Mouse (Mus musculus) spleen, adult 18-20 months (tissue): ENCODE results near the gene Rcvrn.

Source experiments
- DNase-seq, 2 experiments: peaks; one replicate each; pipeline ENCODE4 v3.0.0; 2022; ENCODE audit warnings: mixed read lengths in 2 of 2

Rcvrn gene

DNA sequence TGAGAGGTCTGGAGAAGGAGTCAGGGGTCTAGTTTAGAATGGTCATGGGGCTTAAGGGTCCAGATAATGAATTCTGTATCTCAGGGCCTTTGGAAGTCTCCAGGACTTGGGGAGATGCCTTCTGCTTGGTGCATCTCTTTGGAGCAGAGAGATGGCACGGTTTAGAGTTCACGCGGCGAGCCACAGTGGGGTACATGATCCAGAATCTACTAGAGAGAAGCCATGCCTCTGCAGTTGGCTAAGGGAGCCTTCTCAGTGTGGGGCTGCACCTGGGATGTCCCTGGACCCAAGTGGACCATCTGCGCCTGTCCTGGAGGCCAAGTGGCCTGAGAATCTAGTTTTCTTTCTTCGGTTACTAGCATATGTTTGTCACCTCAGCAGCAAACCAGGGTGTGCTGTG lies 25.1 kb upstream of the Rcvrn start:
- DNase-seq = no peak

DNA sequence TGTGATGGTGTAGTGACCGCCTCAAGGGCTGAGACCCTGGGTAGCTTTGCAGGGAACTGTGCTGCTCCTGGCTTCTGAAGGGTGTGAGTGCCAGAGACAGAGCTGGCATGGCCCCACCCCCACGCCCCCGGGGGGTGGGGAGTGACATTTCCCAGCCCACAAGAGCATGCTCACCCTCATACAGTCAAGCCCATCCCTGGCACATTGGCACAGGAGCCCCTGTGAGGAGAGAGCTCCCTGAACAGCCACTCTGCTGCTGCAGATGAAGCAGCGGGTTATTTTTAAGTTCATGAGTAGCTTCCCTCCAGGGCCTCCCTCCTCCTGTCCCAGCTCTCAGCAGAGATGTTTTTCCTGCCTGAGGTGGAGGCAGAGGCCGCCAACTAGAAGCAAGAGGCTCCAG lies 23.0 kb upstream of the Rcvrn start:
- DNase-seq = no peak

DNA sequence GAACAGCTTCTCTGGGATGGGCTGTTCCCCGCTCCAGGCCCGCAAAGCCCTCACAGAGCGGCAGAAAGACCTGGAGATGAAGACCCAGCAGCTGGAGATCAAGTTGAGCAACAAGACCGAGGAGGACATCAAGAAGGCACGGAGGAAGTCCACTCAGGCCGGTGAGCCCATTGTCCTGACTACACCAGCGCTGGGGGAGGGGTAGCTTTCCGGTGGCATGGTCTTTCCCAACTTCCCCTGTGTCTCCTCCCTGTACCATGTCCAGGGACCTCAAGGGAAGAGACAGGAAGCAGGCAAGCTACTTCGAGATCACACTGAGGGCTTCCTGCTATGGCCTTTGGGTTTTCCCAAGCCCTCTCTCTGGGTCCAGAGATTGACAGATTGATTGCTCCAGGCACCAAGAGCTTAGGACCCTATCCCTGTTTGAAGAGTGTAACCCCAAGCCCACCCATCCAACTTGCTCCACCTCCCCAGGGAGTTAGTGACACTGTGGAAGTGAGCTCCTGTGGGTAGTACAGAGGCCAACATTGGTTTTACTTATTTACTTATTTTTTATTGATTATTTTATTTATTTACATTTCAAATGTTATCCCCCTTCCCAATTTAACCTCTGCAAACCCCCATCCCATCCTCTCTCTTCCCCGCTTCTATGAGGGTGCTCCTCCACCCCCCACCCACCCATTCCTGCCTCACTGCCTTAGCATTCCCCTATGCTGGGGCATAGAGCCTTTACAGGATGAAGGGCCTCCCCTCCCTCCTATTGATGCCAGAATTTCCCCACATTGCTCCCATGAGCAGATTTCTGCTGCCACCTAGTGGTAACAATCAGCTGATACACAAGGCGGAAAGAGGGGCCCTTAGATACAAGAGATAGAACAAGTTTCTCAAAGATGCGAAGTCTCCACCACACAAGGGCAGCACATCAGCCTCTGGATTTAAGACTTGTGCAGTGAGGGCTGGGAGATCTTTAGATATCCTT lies 19.3 kb upstream of the Rcvrn start:
- peak in 1 of 2 experiments; percentile 28 for DNase-seq

DNA sequence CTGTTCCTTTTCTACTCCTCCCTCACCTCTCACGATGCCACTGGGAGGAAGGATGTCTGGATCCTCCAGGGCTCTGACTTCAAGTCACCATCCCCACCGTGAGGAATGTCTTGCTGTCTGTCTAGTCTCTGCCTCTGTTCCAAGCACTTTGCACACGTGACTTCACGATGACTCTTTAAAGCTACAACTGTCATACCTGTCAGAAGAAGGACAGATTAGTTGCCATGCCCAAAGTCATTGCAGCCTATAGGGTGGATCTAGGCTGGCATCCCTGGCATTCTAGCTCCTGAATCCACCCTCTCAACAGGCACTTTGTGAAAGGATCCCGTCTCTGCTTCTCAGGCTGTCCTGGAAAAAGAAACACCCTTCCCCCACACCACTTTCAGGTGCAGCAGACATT lies 15.8 kb upstream of the Rcvrn start:
- no peak for DNase-seq

DNA sequence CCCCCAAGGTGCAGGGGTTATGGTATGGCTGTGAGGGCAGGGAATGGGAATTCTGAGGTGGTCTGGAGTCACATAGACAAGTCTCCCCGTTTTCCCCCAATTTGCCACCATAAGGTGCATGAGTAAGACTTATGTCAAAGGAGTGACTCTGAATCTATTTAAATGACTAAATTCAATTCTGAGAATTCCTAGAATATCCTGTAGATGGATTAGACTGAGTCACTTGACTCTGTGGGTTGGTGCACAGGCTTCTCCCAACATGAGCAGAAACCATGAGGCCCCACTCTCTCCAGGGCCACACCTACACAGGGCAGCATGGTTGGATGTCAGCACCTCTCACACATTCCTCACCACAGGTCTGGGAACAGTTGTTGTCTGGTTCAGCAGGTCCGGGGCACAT lies 15.2 kb upstream of the Rcvrn start:
- no peak for DNase-seq

DNA sequence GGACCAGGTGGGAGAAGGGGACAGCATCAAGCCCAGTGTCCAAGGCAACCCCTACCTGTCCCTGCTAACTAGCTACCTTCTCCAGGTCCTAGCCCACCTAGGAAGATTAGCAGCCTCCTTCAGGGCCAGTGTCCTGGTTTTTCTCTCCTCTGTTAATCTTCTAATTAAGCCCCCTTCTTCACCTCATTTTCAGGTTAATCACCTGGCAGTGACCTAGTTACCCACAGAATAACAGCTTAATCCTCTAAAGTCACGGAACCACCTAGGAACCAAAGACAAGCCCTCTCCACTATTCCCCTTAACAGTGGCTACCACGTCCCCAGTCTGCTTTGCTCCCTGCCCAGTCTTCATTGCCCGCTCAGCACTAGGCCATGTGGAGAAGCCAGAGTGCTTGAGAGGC lies 13.3 kb upstream of the Rcvrn start:
- no peak for DNase-seq

DNA sequence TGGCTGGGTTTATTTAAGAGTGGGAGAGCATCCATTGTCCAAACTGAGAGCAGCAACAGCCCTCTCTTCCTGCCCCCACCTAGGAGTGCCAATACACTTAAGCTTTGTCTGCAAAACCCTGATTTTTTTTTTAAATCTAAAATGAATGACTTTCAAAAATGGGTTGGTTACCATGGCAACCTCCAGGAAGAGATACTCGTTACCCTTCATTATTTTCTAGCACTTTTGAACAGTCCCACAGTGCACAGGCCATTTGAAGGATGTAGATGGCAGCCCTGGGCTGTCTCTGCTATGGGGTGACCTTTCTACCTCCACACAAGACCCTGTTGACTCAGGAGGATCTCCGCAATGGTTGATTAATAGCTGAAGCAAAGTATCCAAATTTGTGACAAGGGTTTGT lies 9.0 kb upstream of the Rcvrn start:
- no peak for DNase-seq

DNA sequence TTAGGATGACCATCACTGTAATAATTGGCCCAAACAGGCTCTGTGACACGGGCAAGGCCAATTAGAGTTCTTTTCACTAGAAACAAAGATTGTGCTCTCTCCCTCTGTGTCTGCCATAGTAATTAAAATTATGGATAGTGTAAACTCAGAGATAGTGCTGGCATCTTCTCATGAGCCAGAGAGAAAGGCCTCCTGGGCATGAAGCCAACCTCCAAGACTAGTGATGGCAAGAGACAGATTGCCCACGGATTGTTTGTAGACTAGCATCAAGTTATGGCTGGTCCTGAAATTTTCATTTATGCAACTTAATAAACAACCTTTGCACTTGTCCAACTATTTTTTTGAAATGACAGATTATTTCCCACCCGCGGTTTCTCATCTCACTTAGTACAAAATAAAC lies 17.9 kb downstream of the Rcvrn start:
- DNase-seq = no peak

DNA sequence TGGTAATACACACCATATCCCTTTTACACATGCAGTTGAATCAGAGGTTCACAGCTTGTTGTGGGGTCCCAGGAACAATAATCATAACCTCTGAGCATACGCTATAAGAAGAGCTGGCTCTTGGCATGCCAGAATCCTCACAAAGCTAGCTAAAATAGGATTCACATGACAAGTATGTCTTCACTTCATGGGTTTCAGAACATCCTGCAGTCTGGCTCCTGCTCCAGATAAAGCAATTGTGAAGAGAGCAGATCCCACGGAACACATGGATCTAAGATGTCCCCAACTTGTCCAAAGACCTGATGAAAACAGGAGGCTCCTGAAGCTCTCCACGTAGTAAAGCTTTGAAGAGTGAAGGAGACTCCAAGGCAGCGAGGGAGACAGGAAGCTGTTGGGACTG lies 20.3 kb downstream of the Rcvrn start:
- DNase-seq = no peak

DNA sequence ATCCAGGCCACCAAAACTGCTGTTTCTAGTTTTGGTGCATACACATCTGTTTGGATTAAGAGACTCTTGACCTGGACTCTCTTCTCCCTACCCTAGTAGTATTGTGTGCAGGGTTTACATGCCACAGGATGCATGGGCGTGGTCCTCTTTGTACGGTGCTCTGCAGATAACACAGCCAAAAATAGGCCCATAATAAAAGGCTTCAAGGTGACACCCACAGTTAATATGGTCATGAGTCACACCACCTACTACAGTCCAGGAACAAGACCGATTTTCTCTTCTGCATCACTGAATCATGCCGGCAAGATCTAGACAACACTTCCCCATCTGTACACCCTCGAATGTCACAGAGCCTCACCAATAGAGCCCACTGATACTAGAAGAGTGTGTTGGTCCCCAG lies 26.4 kb downstream of the Rcvrn start:
- DNase-seq = no peak

DNA sequence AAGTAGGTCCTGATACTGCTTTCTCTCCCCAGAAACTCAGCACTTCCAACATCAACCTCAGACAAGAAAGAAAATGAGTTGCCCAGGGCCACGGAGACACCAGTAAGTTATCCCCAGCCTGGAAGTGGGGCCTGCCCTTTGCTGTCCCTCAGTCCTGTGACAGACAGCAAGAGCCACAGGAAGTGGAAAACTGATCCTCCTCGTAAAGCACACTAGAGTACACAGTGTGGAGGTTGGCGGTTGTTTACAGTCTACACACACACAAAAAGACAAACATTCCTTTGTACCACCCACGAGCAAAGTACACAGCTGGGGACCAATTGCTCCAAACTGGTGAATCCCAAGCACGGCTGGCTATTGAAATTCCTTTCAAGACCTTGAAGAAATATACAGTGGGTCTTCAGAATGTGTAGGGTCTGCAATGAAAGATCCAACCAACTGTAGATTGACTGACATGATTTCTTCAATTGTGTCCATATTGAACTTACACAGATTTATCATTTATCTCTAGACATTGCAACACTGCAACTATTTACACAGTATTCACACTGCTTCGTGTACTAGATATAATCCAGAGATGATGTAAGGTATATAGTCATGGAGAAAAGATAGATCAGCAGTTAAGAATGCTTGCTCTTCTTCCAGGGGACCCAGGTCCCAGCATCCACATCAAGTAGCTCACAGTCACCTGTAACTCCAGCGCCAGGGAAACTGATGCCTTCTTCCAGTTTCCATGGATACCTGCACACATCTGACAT lies 27.5 kb downstream of the Rcvrn start:
- DNase-seq = no peak

DNA sequence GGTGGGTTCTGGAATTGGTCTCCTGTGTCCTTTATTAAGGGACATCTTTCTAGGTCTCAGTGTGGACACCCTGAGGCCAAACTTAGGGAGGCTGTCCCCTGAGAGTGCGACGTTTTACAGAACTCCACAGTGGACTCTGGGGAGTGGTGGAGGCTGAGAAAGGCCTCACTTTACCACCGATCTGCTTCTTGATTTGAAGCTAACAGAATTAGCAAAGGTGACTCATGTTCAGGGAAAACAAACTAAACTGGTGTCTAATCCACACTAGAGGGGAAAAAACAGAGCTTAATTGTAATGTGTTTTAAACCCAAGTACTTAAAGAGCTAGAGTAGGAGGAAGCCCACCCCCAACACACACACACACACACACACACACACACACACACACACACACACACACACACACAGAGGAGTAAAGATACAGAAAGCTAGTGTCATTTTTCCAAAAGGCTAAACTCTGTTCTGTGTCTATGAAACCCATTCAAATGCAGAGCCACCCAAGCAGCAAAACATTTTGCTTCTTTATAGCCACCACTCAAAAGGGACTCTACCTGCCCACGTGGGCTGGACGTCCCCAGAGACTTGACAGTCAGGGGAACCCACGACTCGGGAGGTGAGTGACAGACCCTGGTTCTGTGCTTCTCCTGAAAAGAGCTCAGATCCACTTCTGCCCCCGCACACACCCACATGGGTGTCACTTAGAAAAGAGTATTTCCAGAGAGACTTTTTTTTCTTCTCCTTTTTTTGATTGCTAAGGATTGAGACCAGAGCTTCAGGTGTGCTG lies 28.3 kb downstream of the Rcvrn start:
- no peak for DNase-seq

DNA sequence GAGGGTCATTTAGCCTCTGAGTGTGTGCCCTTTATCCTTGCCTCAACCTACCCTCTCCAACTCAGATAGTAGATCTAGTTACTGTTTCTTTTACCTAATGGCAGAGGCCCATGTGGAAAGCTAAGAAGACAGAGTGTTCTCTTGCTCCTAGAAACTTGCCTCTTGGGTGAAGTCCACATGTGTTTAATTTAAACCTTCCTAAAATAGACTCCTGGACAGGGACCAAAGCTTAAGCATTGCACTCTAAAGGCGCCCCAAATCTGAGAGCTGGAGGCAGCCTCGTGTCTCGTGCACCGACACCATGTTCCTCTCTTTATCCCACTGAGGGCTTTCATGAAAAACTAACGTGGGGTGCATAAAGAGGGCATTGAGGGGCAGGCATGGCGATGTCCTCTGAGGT lies 32.0 kb downstream of the Rcvrn start:
- no peak for DNase-seq

DNA sequence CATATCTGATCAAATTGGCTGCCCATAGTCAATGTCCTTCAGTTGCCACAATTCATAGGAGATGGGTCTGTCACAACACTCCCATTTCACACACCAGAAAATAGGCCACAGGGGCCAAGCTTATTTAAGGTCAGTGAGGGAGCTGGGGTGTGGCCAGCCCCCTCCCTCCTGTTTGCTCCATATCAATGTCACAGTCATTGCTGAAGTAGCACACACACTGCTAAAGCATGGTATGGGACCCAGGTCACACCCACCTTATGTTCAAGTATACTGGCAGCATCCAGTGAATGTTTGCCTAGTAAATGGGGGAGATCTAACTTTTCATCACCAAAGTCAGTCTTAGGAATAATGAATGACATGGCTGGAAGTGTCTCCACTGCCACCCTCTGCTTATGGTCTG lies 33.6 kb downstream of the Rcvrn start:
- DNase-seq = no peak

DNA sequence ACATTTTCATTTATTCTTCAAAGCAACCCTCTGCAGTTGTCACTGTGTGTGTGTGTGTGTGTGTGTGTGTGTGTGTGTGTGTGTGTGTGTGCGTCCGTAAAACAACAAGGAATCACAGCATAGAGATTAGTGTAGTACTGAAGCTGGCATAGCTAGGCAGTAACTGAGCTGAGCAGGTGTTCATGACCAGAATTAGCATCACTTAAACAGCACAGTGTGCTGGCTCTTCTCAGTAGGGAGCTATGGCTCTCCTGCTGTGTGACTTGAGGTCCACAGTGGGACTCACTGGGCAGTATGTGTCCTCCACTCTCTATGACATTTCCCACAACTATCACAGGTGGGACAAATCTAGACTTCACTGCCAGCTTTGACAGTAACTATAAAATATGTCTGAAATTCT lies 35.9 kb downstream of the Rcvrn start:
- DNase-seq = no peak

DNA sequence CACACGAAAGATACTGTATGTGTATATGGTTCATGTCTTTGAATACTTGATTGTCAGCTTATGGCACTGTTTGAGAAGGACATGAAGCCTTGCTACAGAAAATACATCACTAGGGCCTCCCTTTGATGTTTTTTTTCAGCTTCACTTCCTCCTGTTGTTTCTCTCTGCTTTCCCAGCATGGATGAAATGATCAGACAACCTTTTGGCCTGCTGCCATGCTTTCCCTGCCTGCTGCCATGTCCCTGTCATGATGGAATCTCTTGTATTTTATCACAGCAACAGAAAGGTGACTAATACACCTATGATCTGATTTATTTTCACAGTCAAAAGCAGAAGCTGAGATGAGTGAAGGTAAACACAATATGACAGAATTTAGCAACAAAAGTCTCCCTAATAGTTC lies 38.6 kb downstream of the Rcvrn start:
- no peak for DNase-seq

DNA sequence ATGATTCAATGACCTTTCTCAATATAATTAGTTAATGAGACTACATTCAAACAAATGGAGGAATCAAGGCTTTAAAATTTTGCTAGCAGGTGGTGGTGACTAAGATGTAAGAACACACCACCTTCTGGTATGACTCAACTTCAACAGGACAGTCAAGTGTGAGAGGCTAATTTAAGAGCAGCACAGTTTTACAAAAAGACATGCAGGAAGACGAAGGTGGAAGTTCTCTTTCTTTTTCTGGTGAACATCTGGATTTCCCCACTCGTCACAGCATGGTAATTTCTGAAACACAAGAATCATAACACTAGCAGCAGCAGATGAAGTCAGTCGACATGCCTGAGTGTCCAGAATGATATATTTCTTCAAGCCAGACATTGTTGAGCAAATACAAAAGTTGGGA lies 39.5 kb downstream of the Rcvrn start:
- DNase-seq = no peak

DNA sequence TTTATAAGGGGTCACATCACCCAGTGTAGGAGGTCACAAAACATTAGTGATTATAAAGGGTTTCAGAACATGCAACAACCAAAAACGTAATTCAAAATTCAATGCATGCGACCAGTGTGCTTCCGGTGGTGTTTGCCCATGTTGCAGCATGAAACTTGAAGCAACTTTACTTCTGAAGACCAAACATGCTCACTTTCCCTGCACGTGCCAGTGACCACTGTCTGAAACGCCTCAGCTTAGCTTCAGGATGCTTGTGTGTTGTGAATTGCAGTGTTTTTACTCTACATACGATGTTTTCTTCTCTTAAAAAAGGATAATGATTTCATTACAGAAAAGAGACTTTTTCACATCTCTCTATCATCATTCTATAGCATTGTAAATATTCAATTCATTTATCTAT lies 43.2 kb downstream of the Rcvrn start:
- no peak for DNase-seq

DNA sequence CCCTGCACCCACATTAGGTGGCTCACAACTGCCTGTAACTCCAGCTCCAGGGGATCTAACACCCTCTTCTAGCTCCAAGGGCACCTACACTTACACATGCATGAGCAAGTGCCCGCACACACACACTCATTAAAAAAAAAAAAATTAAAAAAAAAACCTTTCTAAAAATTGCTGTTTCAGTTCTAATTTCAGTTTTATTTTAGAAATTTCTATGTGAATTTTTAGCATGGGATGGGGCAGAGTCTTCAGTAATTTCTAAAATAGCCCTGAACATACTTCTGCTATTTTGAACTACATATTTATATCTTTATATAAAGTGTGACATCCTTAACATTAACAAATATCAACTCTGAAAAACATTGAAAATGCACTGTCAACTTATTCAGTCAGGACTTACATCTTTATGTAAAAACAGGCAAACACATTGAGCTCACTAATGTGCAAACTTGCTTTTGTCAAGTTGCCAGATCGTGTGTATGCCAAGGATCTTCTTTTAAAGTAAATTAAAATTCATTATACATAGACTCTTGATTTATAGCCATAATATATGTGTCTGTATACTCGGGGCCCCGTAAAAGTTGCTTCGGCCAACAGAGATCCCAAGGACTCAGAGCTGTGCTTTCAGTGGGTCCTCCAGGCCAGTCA lies 43.8 kb downstream of the Rcvrn start:
- no peak for DNase-seq

DNA sequence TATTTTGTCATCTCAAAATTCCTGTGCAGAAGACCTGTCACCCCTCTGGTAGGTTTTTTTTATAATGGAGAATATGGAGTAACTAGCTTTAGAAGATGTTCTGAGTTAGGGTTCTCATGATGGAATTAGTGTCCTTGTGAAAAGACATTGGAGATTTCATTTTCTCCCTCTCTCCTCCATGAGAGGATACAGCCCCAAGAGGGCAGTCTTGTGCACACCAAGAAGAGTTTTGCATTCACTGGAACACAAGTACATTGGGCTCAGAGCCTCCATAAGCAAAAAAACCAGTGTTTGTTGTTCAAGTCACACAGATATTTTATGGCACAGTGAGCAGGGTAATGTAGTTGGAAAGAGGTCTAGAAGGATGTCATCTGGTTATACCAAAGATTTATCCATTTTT lies 46.4 kb downstream of the Rcvrn start:
- DNase-seq = no peak
